Mouse (Mus musculus) 416B (cell line): ENCODE measurements around the gene Sgsm2.

Source experiments
- DNase-seq: peaks from one replicate; pipeline ENCODE4 v3.0.0; 2011; ENCODE audit warnings: low read depth

The Sgsm2 gene

DNA sequence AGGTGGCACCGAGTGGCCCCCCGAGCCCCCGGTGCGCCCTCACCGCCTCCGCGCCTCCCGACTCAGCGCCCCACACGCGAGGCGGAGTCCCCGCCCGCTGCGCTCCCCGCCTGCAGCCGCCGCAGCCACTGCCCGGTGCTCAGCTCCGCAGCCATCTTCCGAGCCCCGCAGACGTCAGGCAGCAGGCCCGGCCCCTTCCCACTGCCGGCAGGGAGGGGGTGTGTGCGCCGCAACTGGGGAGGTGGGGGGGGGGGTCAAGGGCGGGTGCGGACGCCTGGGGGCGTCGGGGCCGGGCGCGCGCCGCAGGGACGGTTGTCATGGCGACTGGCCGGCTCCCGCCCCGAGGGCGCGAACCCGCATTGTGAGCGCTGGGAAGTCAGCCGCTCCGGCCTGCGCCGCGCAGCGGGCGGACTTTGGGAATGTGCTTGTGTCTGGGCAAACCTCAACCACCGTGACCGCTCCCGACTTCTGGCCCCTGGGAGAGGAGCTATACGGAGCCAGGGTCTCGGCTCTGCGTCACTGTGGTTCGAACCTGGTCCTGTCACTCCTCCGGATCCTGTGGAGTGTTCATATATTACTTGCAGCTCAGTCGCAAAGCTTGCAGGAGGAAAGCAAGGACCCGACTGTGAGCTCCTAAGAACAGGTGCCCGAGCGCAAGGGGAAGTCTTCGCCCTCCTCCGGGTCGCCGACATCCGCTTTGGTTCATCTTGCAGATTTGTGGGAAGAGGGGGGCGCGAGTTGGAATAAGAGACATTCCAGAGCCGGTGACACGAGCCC is at the start of gene Sgsm2:
TSS of gene Sgsm2 (minus strand) at position 160 of the 777 bp plus-strand sequence.
- peak; percentile 72 for DNase-seq

DNA sequence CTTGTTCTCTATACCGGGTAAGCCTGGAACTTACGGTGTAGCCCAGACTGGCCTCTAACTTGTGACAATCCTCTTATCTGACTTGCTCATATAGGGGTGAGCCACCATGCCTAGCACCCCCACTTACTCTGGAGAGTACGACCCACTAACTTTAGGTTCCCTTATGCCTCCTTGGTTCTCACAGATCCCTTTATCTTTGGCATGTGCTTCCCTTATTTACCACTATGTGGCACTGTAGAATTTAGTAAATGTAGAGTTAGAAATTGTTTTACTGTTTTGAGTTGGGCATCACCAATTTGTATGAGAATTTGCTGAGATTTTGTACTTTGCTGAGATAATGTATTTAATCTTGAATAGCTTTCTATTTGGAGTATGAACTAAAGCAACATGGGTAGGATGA is 49.5 kb upstream of the Sgsm2 start:
- peak; percentile 75 for DNase-seq

DNA sequence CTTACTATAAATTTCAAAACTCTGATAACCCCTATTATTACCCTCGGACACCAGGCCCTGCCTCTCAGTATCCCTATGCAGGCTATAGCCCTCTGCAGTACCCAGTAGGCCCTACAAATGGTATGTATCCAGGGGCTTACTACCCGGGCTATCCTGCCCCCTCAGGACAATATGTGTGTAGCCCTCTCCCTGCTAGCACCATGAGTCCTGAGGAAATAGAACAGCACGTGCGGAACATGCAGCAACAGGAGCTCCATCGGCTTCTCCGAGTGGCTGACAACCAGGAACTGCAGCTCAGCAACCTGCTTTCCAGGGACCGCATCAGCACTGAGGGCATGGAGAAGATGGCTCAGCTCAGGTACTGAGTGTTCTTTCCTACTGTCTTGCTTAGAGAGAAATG is 33.5 kb upstream of the Sgsm2 start:
- no peak for DNase-seq

DNA sequence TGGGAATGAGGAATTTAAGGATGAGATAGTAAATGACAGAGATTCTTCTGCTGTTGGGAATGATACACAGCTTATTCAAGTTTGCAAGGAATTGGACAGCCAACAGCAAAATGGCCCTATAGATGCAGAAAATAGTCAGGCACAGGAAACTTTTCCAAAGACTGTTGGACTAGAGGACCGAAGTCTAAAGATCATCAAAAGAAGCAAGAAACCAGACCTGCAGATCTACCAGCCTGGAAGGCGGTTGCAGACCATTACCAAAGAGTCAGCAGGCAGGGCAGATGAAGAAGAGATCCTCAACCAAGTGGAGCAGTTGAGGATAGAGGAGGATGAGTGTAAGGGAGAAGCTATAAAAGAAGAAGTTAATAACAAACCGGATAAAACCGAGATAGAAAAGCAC is 32.3 kb upstream of the Sgsm2 start:
- no peak for DNase-seq

- peak; percentile 56 for DNase-seq
Observed at GRCm38 (mm10) chr11:74927236-74927725, 30.4 kb upstream of the Sgsm2 start.

- DNase-seq: peak; percentile 92
Observed at GRCm38 (mm10) chr11:74926388-74927005, 29.6 kb upstream of the Sgsm2 start.

GRCm38 (mm10) chr11:74925577-74926387 is 28.9 kb upstream of the Sgsm2 start, which contains the start of the genes Smg6 and Srr:
Smg6 (plus strand) TSS chr11:74925823.
Srr (minus strand) TSS chr11:74925948.
- peak; percentile 97 for DNase-seq

DNA sequence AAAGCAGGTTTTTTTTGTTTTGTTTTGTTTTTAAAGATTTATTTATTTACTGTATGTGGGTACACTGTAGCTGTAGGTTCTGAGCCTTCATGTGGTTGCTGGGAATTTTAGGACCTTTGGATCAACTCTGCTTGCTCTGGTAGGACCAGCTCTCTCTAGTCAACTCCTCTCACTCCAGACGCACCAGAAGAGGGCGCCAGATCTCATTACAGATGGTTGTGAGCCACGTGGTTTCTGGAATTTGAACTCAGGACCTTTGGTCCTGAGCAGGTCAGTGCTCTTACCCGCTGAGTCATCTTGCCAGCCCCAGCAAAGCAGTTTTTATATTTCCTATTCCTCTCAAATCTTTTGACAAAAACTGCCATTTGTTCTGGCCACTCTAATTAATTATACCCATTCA is 27.3 kb upstream of the Sgsm2 start:
- peak; percentile 52 for DNase-seq

- no peak for DNase-seq
Observed at GRCm38 (mm10) chr11:74919249-74919648, 22.4 kb upstream of the Sgsm2 start.

GRCm38 (mm10) chr11:74912492-74912891 is 15.6 kb upstream of the Sgsm2 start:
- DNase-seq: no peak

DNA sequence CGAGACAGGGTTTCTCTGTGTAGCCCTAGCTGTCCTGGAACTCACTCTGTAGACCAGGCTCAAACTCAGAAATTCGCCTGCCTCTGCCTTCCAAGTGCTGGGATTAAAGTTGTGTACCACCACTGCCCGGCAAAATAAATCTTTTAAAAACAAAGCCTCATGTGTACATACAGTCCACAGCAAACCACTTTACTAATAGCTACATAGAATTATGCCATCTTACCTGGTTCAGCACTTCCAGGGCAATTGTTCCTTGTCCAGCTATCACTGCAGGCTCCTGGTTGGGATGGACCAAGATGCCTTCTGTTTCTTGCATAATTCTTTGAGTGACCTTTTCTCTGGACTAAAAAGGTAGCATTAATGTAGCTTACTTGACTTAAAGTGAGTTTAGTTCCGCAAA is 13.1 kb upstream of the Sgsm2 start:
- no peak for DNase-seq

GRCm38 (mm10) chr11:74908618-74909399 is 11.9 kb upstream of the Sgsm2 start:
- DNase-seq: no peak

GRCm38 (mm10) chr11:74907850-74908249 is 11.0 kb upstream of the Sgsm2 start:
- DNase-seq: no peak

GRCm38 (mm10) chr11:74902416-74902815 is 5.6 kb upstream of the Sgsm2 start:
- no peak for DNase-seq

GRCm38 (mm10) chr11:74901555-74901954 is 4.7 kb upstream of the Sgsm2 start:
- no peak for DNase-seq

DNA sequence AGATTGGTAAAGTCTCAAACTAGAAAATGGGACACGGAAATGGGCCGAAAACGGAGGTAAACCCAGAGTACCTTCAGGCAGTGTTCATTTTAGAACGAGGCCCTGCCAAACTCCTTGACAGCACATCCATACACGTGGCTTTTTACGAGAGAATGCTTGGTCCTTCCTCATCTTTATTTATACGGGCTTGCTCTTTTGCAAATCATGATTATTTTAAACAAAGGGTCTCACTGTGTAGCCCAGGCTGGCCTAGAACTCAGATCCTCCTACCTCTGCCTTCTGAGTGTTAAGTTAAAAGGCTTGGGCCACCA is 1.6 kb upstream of the Sgsm2 start:
- DNase-seq: no peak

DNA sequence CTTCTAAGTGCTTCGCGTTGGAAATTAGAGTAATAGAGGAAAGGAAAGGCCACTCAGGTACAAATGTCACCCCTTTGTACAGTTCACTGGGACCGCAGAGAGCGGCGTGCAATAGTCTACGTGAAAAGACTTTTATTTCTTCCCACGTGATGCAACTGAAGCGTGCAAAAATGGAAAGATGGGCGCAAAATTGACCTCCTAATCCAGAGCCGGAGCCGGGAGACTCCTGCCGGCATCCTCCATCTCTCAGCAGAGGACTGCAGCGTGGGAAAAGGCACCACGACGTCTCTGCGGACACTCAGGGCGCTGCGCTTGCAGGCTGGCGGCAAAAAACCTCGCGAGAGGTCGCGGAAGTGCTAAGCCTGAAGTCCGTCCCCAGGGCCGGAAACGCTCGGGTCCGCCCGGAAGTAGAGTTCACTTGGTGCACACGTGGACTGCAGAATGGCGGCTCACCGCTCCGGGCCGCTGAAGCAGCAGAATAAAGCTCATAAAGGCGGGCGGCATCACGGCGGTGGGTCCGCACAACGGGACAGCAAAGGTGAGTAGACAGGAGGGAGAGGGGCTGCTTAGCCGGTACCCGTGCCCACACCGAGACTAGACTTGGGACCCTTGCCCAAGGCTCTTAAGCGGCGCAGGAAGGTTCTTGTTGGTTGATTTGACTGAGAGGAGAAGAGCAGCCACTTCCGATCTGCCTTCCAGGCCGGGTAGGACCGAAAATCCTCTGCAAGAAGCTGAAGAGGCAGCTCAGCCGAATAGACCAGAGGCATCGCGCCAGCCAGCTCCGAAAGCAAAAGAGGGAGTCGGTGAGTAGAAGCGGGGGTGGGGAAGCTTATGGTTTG is 1.0 kb upstream of the Sgsm2 start, which contains the start of gene Tsr1:
TSS of gene Tsr1 (plus strand) at position 394 of the 839 bp plus-strand sequence.
- peak; percentile 97 for DNase-seq

DNA sequence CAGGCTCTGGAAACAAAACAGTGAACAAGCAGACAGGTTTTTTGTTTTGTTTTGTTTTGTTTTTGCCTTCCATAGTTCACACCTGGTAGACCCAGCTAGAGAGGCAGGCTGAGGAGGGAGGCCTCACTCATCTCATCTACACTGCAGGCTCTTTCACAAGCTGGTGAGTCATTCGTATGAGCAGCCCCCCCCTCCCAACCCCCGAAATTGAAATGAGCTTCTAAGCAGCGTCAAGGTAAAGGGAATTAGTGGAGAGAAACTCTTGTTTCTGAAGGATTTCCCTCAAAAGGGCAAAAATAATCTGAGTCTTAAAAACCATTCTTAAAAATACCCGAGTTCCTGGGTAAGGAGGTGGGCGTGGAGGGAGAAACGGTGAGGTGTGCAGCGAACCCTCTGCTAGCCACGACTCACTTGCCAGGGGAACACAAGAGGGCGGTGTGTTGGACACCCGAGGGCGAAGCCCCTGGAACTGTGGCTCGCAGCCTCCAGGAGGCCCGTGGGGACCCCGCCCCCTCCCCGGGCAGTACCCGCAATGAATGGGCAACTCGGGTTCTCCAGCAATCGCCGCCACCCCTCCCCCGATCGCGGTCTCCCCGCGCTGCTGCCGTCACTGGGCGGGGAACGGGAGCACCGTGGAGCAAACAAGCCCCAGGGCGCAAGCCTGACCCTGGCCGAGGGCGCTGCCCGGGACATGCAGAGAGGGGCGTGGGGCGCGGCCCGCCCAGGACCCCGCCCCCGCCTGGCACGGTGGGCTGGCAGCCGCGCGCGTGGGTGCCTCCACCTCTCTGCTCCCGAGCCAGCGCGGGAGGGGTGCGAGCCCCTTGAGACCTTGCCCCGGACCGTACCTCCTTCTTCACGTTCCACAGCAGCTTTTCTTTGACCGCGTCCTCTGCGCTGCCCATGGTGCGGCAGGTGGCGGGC is 620 bp downstream of the Sgsm2 start:
- DNase-seq: peak; percentile 83

GRCm38 (mm10) chr11:74894619-74895018 is 2.2 kb downstream of the Sgsm2 start:
- no peak for DNase-seq

DNA sequence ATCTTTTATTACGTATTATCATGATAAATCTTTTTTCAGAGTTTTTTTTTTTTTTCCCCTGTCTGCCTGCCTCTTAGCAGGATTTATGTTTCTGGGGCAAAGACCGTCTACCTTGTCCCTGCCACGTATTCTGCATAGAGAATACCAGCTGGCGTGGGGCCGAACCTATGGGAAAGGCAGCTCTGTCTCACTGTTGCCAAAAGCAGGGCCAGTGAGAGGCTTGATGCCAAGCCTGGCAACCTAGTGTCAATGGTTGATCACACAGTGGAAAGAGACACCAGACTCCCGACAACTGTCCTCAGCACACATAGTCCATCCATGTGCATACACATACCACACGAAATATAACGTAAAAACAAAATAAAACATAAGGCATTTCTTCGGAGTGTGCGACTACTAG is 13.8 kb downstream of the Sgsm2 start:
- no peak for DNase-seq
